Mouse (Mus musculus) brain, adult 10 weeks (tissue): ENCODE results near the gene Arhgap9. TPM values are rescaled to one million over a fixed set of nuclear protein-coding genes. Genes with fewer than 3 reads are reported as not detected.

Experiments used
- polyA plus RNA-seq: library from polyadenylated mRNA; stranded (reverse); fragments of 350-450 nt; fragmentation: Illumina TruSeq; extraction: RNeasy Lipid Tissue Mini Kit (QIAGEN cat#74804); gene quantifications from one replicate; pipeline ENCODE4 v1.2.3, GENCODE M21; 2015; ENCODE audit warnings: low read depth, low replicate concordance

Gene Arhgap9
- polyA plus RNA-seq: 1.1 TPM

DNA sequence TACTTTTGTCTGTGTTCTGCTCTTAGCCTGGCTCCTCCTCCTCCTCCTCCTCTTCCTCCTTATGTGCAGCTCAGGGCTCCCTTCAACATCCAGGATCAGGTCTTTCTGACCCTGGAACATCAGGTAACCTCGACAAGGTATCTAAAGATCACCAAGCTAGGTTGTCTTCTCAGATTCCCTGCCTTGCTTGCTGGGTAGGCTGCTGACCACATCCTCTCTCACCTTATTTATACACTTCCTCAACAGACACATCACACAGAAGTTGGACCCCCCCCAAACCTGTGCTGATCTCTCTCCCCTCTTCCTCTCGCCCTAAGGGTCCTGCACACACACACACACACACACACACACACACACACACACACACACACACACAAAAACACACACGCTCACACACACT is at the start of gene Arhgap9:
Gene Arhgap9 (plus strand): TSS at position 344 of the 400 bp plus-strand sequence.

GRCm38 (mm10) chr10:127288800-127289572 is 32.8 kb upstream of the Arhgap9 start, which contains the start of gene Mbd6:
Gene Mbd6 (minus strand): TSS chr10:127289018.

GRCm38 (mm10) chr10:127311476-127312355 is 10.0 kb upstream of the Arhgap9 start, which contains the start of gene Mars:
Gene Mars (minus strand): TSS chr10:127311786.

GRCm38 (mm10) chr10:127341891-127342639 is 20.3 kb downstream of the Arhgap9 start, which contains the start of gene Gli1:
Gene Gli1 (minus strand): TSS chr10:127341974.

GRCm38 (mm10) chr10:127353909-127354895 is 32.4 kb downstream of the Arhgap9 start, which contains the start of gene Inhbe:
Gene Inhbe (minus strand): TSS chr10:127354411.

DNA sequence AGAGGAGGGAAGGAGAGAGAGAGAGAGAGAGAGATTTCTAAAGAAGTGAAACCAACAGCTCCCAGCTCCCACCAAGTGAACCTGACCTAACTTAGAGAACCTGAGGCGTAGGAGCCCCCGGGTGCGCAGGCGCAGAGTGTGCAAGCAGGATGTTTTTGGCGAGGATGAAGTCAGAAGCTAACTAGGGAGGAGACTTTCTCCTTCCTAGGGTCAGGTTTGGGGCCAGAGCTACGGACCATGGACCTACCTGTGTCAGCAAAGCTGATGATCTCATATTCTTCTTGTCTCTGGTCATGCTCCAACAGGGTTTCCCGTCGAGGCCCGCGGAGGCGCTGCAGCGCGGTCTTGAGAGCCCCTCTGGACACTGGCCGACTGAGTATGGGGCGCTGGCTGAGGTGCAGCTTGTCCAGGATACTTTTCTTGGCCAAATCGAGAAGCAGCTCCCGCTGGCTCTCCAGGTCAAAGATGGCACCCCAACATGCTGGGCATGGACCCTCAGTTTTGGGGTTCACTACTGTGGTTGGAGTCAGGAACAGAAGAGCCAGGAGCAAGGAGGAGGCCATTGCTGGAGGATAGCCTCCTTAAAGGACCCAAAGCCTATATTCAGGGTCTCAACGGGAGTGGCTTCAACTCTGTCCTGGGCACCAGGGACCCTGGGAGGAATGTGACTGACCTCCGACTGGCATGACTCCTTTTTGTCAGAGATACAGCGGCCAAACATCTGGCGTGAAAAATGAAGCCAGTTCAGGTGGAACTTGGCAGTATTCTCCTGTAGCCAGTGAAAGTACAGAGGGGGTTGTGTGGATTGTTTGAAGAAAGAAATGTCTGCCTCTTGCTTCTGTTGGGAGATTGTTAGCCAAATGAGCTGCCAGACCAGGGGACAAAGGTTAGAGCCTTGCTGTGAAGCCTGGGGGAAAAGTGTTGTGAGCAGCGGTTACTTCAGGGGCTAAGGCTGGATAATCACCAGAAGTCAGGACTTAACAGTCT is 48.4 kb downstream of the Arhgap9 start, which contains the start of gene Inhbc:
Gene Inhbc (minus strand): TSS at position 598 of the 987 bp plus-strand sequence.

Other genes starting within 250 kb of the Arhgap9 start
- gene Agap2, start 246.7 kb upstream of the Arhgap9 start, polyA plus RNA-seq: 315 TPM
- gene Os9, start 200.8 kb upstream of the Arhgap9 start, polyA plus RNA-seq: 108 TPM
- 103 TPM for gene B4galnt1, start 156.7 kb upstream of the Arhgap9 start, polyA plus RNA-seq
- gene Slc26a10, start 141.3 kb upstream of the Arhgap9 start, polyA plus RNA-seq: 5.2 TPM
- gene Arhgef25, start 131.9 kb upstream of the Arhgap9 start, polyA plus RNA-seq: 181 TPM
- 238 TPM for gene Dtx3, start 126.2 kb upstream of the Arhgap9 start, polyA plus RNA-seq
- 84.7 TPM for gene Pip4k2c, start 110.4 kb upstream of the Arhgap9 start, polyA plus RNA-seq
- 1,243 TPM for gene Kif5a, start 58.6 kb upstream of the Arhgap9 start, polyA plus RNA-seq
- 329 TPM for gene Dctn2, start 55.6 kb upstream of the Arhgap9 start, polyA plus RNA-seq
- gene Mbd6, start 32.9 kb upstream of the Arhgap9 start, polyA plus RNA-seq: 25.4 TPM
- 67.4 TPM for gene Mars, start 10.2 kb upstream of the Arhgap9 start, polyA plus RNA-seq
- gene Gli1, start 20.0 kb downstream of the Arhgap9 start, polyA plus RNA-seq: 1.8 TPM
- 0.13 TPM for gene Inhbe, start 32.4 kb downstream of the Arhgap9 start, polyA plus RNA-seq
- not detected for gene Inhbc, start 48.5 kb downstream of the Arhgap9 start, polyA plus RNA-seq
- 195 TPM for gene R3hdm2, start 58.4 kb downstream of the Arhgap9 start, polyA plus RNA-seq
- 4.3 TPM for gene Stac3, start 179.7 kb downstream of the Arhgap9 start, polyA plus RNA-seq
- 9.8 TPM for gene Ndufa4l2, start 193.0 kb downstream of the Arhgap9 start, polyA plus RNA-seq
- gene Shmt2, start 200.5 kb downstream of the Arhgap9 start, polyA plus RNA-seq: 26.1 TPM
- gene Nxph4, start 212.6 kb downstream of the Arhgap9 start, polyA plus RNA-seq: 6.8 TPM